Mouse (Mus musculus): ENCODE measurements at regions not wholly inside any gene's neighbourhood (a gene's known extent, or its start where the extent isn't known, plus 50 kb on each side); places are given as distances from the start of the nearest gene placed in this dataset.

DNA sequence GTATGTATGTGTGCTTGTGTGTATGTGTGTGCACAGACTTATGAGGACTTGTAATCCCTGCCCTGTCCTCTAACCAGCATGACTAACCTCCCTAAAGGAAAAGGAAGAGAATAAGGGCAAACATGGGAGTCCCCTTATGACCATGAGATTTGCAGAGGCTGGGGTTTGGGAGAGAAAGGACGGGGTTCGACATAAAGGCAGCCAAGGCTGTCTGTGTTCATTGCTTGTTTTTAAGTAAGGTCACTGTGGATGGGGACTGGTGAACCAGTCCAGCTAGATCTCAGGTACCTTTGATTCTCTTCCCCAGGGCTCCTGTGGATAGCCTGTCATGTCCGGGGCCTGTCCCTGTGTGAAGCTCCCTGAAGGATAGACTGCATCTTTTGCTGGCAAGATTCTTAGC lies 55.6 kb downstream of the Irf2bp2 start:
- no peak for DNase-seq (ENCODE audit: low spot score in 2 of 2)

DNA sequence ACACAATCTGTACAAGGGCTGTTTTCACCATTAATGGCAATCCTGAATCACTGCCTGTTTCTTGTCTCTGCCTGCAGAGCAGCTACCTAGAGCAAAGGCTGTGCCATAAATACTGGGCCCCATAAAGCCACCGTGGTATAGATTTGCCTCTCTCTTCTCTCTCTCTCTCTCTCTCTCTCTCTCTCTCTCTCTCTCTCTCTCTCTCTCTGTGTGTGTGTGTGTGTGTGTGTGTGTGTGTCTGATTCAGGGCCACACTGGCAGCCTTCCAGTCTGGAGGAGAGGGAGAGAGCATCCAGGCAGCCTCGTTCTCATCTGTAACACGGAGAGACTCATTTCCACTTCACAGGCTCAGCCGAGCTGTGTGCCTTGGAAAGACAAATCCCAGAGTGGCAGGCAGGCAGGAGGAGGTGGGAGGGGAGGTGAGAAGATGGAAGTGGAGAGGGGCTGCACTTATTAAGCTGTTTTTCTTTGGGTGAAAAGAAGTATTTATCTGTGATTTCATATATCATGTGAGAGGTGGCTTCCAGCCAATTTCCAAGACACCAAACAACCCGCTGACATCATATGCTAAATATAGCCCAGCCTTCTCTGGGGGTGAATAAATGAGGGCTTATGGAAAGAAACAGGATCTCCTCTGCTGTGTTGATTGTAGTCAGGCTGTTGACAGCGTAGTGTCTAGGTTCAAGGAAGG lies 56.7 kb downstream of the Irf2bp2 start:
- DNase-seq (ENCODE audit: low spot score in 2 of 2) = peak; percentile 63 to 69

DNA sequence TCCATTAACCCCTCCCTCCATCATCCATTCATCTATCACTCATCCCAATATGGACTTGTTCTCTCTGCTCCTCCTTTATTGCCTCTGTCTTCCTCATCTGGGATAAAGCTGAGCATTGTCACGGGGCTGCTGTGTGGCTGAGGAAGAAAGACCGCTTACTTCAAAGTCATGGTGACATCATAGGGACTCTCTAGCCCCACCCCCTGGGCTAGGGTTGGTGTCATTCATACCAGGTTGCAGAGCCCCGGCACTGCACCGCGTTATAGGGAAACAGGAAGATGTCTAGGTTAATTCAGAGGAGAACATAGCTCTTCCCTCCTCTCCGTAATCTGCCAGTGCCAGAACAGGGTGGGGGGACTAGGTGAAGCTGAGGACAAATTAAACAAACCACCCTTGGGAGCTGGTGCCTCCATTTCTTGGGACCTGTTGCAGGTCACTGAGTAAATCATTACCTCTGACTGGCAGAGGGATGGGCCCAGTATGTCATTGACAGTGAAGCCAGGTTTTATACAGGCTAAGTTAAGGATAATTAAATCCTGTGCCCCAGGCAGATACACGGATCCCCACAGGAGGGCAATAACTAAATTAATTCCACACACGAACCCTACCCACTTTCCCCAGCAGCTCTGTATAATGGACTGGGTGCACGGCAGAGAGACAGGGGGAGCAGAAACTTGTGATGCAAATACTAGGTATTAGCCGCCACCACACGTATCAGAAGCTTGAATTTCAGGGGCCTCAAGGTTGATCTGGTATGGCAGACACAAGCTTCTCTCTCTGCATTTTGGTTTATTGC lies 57.5 kb downstream of the Irf2bp2 start:
- no peak for DNase-seq (ENCODE audit: low spot score in 2 of 2)

DNA sequence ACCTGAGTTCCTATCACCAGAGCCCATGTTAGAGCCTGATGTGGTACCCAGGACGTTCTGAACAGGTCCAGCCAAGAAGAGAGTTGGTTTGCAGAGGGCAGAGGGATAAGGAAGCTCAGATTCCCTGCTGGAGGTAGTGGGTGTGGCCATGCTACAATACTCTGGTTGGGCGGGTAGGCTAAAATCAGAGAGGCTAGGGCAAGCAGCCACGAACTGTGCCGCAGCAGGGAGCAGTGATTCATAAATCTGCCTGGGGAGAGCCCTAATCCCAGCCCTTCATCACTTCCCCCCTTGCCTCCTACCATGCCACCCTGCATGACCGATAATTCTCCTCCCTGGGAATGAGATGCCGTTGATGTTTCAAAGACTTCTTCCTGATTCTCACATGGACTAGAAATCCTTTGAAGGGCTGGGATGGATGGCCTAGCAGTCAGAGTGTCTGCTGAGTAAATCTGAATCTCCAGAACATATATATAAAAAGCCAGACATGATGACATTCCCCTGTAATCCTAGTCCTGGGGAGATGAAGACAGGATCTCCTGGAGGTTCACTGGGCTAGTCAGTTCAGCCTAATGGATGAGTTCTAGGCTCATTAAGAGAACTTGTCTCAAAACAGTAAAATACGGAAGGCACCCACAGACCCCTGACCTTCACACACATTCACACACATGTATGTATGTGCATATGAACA lies 57.6 kb upstream of the Tarbp1 start:
- DNase-seq (ENCODE audit: low spot score in 2 of 2) = no peak

DNA sequence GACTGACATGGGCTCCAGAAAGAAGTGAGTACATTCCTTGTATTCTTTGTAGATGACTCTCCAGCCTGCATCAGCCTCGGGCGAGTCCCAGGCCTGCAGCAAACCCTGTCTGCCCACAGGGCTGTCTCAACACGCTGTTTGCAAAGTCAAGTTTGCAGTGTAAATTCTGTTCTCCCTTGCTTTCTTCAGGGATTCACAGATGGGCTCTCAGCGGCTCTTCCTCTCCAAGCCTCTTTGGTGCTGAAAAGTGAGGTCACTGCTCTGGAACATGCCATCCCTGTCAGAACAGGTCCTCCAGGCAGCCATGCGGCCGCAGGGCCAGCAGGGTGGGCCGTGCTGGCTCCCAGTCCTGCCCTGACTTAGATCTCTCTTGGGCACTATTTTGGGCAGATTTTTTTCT lies 56.6 kb upstream of the Tarbp1 start:
- no peak for DNase-seq (ENCODE audit: low spot score in 2 of 2)

DNA sequence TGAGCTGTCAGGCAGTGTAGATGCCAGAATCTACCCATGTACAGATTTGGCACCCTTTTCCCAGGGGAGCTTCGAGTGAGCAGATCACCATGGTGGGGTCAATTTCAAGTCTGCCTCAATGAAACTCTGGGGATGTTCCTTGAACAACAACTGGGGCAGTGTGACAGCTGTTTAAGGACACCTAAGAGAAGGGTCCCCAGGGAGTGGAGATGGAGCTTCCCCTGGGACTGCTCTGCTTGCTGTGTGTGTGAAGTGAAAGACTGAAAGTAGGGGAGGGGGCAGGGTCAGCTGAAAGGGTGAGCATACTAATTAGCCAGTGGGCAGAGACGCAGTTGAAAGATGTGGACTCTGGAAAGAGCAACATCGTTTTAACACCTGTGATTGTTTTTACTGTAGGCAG lies 54.5 kb upstream of the Tarbp1 start:
- no peak for DNase-seq (ENCODE audit: low spot score in 2 of 2)

DNA sequence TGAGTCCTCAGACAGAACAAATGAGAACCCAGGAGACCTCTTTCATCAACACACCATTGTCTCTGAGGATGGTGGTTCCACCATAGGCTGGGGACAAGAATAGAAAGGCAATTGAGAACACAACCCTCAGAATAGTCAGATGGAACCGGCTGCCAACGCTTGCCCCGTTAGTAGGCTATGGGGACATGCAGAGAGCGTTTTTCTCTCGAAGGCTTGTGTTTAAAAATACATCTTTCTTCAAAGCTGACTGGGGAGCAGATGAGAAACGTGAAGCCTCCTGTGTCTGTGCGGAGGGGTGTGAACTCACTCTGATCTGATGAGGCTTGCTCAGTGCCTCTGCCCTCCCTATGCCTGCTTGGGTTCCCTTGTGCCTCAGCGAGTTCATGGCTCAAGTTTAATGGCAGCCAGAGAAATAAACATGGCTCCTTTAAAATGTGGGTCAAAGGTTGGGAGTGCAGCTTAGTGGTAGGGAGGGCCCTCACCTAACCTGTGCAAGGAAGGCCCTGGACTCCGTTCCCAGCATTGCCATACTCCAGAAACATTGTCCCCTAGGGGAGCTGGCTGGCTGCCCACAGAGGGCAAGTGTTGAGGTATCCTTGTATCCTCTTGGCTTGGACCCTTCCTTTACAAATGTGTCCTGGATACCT lies 53.7 kb upstream of the Tarbp1 start:
- peak in 1 of 2 experiments; percentile 45 for DNase-seq (ENCODE audit: low spot score in 2 of 2)

DNA sequence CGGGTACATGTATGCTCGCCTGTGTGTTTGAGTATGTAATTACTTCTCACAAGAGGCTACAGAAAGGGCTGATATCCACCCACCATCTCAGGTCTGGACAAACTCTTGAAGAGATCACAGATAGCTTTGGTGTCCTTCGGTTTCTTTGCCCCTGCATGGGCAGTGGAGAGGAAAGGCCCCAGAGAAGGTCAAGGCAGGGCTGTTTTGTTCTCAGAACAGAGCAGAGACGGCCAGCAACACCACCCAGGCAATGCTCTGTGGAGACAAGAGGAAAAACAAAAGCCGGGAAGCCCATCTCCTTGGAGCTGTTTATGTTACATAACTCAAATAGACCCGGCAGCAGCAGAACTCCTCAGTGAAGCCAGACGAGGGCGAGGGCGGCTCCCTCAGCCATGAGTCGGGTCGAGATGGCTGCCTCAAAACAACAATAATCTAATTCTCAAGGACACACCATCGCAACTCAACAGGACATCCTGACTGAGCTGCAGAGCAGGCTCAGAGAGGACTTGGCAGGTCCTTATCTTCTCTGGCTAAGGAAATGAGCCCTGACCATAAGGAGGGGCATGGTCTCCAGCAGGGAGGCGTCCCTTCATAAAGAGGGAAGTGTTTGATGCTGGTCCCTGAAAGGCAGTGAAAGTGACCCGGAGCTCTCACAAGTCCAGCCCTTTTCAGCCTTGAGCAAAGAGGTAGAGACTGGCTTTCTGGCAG lies 52.2 kb upstream of the Tarbp1 start:
- DNase-seq (ENCODE audit: low spot score in 2 of 2) = no peak

DNA sequence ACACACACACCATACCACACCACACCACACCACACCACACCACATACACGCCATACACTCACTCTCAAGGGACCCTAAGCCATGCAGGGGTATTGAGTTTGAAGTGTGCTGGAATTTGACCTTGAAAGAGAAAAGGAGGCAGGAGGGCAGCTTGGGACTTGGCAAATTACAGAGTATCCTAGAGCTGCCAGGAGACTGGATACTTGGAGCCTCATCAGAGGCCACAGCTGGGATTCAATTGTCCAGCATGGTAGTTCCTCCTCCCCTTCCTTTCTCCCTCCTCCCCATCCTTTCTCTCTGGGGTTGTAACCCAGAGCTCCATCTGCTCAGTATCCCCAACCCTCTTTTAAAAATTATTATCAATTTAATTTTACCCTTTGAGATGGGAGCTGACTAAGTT lies 50.7 kb upstream of the Tarbp1 start:
- no peak for DNase-seq (ENCODE audit: low spot score in 2 of 2)
